Mouse (Mus musculus) embryonic facial prominence, embryonic 14.5 days (tissue): ENCODE data around the gene Stim2. TPM values are rescaled to one million over a fixed set of nuclear protein-coding genes. Genes with fewer than 3 reads are reported as not detected.

Experiments
- ATAC-seq: fragments of 200-750 bp; cut with Nextera tagmentation; 2 replicates; pipeline ENCODE4 v1.8.0; 2017; ENCODE audit warnings: low read depth, moderate number of reproducible peaks, moderate TSS enrichment
- DNase-seq: peaks from one replicate; pipeline ENCODE4 v3.0.0-alpha.2; 2015; ENCODE audit warnings: low spot score
- H3K27ac ChIP-seq: fragments of 300-500 bp; sonication (generic); replicated peaks from 2 replicates; pipeline ENCODE4 v1.5.1; 2014; ENCODE audit warnings: low read depth, mild to moderate bottlenecking, low read length, moderate library complexity
- H3K27me3 ChIP-seq: fragments of 300-500 bp; sonication (generic); replicated peaks from 2 replicates; pipeline ENCODE4 v1.6.1; 2014; ENCODE audit warnings: low read length; ENCODE audit not compliant: control insufficient read depth, insufficient read depth
- H3K36me3 ChIP-seq: fragments of 300-500 bp; sonication (generic); 2 replicates; pipeline ENCODE4 v1.6.1; 2014; ENCODE audit warnings: low read length, mixed read lengths; ENCODE audit not compliant: control insufficient read depth, insufficient read depth
- H3K4me1 ChIP-seq: fragments of 300-500 bp; sonication (generic); 2 replicates; pipeline ENCODE4 v1.6.1; 2014; ENCODE audit warnings: antibody characterized with exemption, low read length; ENCODE audit not compliant: control insufficient read depth, insufficient read depth
- H3K4me2 ChIP-seq: fragments of 300-500 bp; sonication (generic); 2 replicates; pipeline ENCODE4 v1.6.1; 2014; ENCODE audit warnings: low read depth, mild to moderate bottlenecking, low read length, moderate library complexity, mixed read lengths
- H3K4me3 ChIP-seq: fragments of 300-500 bp; sonication (generic); 2 replicates; pipeline ENCODE4 v1.5.1; 2014; ENCODE audit warnings: low read depth, mild to moderate bottlenecking, low read length
- H3K9ac ChIP-seq: fragments of 300-500 bp; sonication (generic); 2 replicates; pipeline ENCODE4 v1.6.1; 2014; ENCODE audit warnings: low read depth, mild to moderate bottlenecking, low read length, moderate library complexity, mixed read lengths
- H3K9me3 ChIP-seq: fragments of 300-500 bp; sonication (generic); 2 replicates; pipeline ENCODE4 v1.6.1; 2016; ENCODE audit warnings: low read length; ENCODE audit not compliant: control insufficient read depth
- WGBS: fragments of 180-500 bp; shearing (Covaris S2); extraction: QIAGEN DNeasy Blood & Tissue Kit; methylation state at CpG from one replicate; pipeline ENCODE4 v1.1.7; 2014; 5-methylcytosine and 5-hydroxymethylcytosine counted together
- polyA plus RNA-seq: library from polyadenylated mRNA; unstranded; fragments of >200 nt; fragmentation: Nextera tagmentation; extraction: Ambion mirVana; gene quantifications from 2 replicates; pipeline ENCODE4 v1.2.1, GENCODE M21; 2014

Stim2 gene
- polyA plus RNA-seq, 1 experiment from 2014 or later: 38.1 TPM

DNA sequence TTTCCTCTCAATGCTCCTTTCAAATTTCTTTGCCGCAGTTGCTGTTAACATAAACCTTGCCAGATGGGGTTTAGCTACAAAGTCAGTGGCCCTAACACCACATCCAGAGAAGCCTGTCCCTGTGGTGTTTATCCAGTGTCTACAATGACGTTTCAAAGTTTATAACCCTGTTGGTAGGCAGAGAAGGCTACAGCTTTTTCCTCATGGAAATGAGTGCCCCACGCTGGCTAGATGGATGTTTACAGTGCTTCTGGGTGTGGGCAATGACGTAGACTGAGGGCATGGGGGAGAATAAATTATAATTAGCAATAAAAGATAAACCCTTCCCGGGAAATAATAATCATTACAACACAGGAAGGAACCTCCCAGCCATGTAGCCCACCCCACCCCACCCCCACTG lies 37.1 kb upstream of the Stim2 start:
- Histone ChIP-seq H3K4me1 (no peaks in the 10 kb centered on the region), H3K27me3 (no peaks in the 10 kb centered on the region), H3K4me2 (no peak overlapping the region), H3K9ac (no peak overlapping the region), H3K4me3 (no peak overlapping the region), H3K27ac (no peak overlapping the region), H3K9me3 (no peaks in the 10 kb centered on the region), H3K36me3 (no peaks in the 10 kb centered on the region)
- 56% methylated on average over 5 of the region's 5 CpGs for WGBS
- ATAC-seq (no peak), DNase-seq (no peak)

DNA sequence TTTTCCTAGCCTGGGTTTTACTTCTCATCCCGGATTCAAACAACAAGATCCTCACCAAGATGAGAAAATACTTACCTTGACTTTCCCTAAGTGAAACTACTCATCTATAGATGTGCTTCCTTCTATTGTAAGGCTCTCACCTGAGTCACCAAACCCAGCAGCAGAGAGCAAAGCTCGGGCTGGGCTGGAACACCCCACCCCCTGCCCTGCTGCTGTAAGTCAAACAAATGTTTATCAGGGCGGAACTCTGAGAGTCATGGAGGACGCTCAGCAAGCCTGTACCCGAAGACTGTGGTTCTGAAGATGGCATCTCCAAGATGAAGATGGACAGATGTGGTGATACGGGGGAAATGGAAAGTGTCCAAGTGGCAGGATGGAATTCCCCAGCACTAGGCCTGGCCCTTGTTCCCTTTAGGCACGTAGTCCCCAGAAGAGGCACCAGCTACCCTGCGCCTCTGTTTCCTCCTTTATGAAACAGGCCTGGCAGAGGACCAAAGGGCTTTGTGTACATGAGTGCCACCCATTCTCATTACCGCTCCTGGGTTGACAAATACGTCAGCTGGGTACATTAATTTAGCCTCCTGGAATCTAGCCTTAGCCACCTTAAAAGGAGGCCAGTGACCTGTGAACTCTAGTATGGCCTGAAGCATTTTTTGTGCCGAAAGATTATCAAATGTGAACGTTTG lies 36.3 kb upstream of the Stim2 start:
- H3K4me2 ChIP-seq: no peak overlapping the region
- 74% methylated on average over 12 of the region's 12 CpGs for WGBS
- ATAC-seq (no peak; the same call in 1 of the 2 replicates), DNase-seq (no peak)
- H3K9ac ChIP-seq: no peak overlapping the region
- H3K27ac ChIP-seq: no peak overlapping the region
- H3K9me3 ChIP-seq: no peaks in the 10 kb centered on the region
- H3K4me1 ChIP-seq: no peaks in the 10 kb centered on the region
- H3K36me3 ChIP-seq: no peaks in the 10 kb centered on the region
- no peaks in the 10 kb centered on the region for H3K27me3 ChIP-seq
- no peak overlapping the region for H3K4me3 ChIP-seq

DNA sequence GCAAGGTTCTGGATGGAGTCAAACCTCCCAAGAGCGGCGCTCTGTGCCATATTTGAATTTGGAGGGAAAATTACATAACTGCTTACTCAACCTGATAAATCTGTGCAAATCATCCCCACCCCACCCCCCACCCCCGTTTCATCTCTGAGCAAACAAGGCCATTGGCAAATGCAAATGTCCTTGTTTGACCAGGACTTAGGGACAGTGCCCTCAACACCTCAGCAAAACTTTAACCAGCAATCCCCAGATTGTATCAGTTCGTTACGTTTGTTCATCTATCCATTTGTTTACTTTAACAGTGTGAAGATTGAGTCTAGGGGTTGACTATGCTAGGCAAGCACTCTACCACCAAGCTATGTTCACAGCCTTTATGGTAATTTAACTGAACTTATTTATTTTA lies 32.6 kb upstream of the Stim2 start:
- Histone ChIP-seq H3K9me3 (no peaks in the 10 kb centered on the region), H3K4me1 (no peaks in the 10 kb centered on the region), H3K36me3 (no peaks in the 10 kb centered on the region), H3K4me2 (no peak overlapping the region), H3K9ac (no peak overlapping the region), H3K27me3 (no peaks in the 10 kb centered on the region), H3K27ac (no peak overlapping the region), H3K4me3 (no peak overlapping the region)
- DNase-seq: no peak
- WGBS: 90% methylated on average over 5 of the region's 5 CpGs
- no peak for ATAC-seq

GRCm38 (mm10) chr5:53967560-53967959 lies 30.7 kb upstream of the Stim2 start:
- Histone ChIP-seq H3K36me3 (no peaks in the 10 kb centered on the region), H3K4me1 (no peaks in the 10 kb centered on the region), H3K27me3 (no peaks in the 10 kb centered on the region), H3K9me3 (no peaks in the 10 kb centered on the region), H3K4me2 (no peak overlapping the region), H3K4me3 (no peak overlapping the region), H3K27ac (no peak overlapping the region), H3K9ac (no peak overlapping the region)
- 85% methylated on average over 2 of the region's 2 CpGs for WGBS
- no peak for DNase-seq
- peak; percentile 77; the same call in 1 of the 2 replicates for ATAC-seq

DNA sequence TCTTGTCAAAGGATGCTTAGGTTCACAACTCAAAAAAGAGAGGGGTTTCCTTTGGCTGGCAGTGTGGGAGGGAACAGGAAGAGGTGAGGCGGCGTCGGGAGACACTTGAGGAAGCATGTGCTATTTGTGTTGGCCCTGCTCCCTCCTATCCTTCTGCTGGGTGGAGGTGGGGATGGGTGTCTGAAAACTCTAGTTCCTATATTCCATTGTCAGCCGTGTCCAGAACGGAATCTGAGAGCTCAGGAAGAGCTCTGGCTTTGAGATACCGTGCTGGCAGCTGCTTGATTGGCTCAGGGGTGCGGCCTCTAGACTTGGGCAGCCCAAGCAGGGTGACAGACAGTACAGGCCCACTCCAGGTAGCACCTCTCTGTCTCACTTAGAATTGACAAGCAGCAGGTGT lies 28.1 kb upstream of the Stim2 start:
- ATAC-seq (peak; percentile 50; the same call in 1 of the 2 replicates), DNase-seq (peak; percentile 43)
- Histone ChIP-seq H3K9ac (no peak overlapping the region), H3K36me3 (no peaks in the 10 kb centered on the region), H3K4me1 (no peaks in the 10 kb centered on the region), H3K4me2 (no peak overlapping the region), H3K27me3 (no peaks in the 10 kb centered on the region), H3K9me3 (no peaks in the 10 kb centered on the region), H3K4me3 (no peak overlapping the region), H3K27ac (no peak overlapping the region)
- 65% methylated on average over 7 of the region's 7 CpGs for WGBS

- Histone ChIP-seq H3K27ac (no peak overlapping the region), H3K36me3 (no peaks in the 10 kb centered on the region), H3K4me2 (no peak overlapping the region), H3K4me1 (no peaks in the 10 kb centered on the region), H3K4me3 (no peak overlapping the region), H3K9ac (no peak overlapping the region), H3K9me3 (no peaks in the 10 kb centered on the region), H3K27me3 (no peaks in the 10 kb centered on the region)
- 78% methylated on average over 4 of the region's 4 CpGs for WGBS
- no peak for ATAC-seq
- no peak for DNase-seq
Measured at GRCm38 (mm10) chr5:53971201-53971600, 27.1 kb upstream of the Stim2 start.

DNA sequence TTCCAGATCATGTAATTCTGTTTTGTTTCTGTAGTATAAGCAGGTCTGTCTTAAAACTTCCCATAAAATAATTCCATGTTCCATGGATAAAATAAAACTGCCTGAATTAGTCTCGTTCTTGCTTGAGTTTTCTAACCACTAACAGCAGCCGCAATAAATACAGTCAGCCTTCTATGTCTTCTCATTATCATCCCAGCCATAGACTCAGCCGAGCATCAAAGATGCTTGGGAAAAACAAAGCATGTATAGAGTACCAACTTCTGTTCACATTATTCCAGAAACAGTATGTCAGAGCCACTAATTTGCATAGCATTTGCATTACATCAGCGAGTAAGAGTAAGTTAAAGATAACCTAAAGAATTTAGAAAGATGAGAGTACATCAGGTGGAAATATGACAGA lies 25.4 kb upstream of the Stim2 start:
- Histone ChIP-seq H3K9me3 (no peaks in the 10 kb centered on the region), H3K27ac (no peak overlapping the region), H3K27me3 (no peaks in the 10 kb centered on the region), H3K36me3 (no peaks in the 10 kb centered on the region), H3K4me3 (no peak overlapping the region), H3K4me2 (no peak overlapping the region), H3K9ac (no peak overlapping the region), H3K4me1 (no peaks in the 10 kb centered on the region)
- WGBS: 75% methylated on average over 4 of the region's 4 CpGs
- no peak for ATAC-seq
- DNase-seq: no peak

DNA sequence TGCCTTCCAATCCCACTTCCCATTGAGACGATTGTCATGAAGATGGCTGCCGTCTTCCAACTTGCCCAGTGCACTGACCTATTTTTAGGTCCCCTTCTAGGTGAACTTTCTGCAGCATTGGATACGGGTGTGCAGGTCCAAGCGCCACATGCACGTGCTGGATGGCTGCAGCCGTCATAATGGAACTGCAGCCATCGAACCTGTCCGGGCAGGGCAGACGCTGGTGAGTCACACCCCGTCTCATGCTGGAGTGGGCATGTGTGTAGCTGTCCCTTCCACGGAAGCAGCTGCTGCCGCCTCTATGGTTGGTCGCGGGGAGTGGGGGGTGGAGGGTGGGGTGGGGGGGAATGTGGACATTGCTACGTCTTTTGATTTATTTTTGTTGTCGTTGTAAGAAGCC lies 21.8 kb upstream of the Stim2 start:
- Histone ChIP-seq H3K36me3 (no peaks in the 10 kb centered on the region), H3K9ac (no peak overlapping the region), H3K27me3 (no peaks in the 10 kb centered on the region), H3K4me1 (no peaks in the 10 kb centered on the region), H3K9me3 (no peaks in the 10 kb centered on the region), H3K27ac (no peak overlapping the region), H3K4me3 (no peak overlapping the region), H3K4me2 (no peak overlapping the region)
- DNase-seq (no peak), ATAC-seq (peak; percentile 47; the same call in 1 of the 2 replicates)
- 85% methylated on average over 16 of the region's 16 CpGs for WGBS

DNA sequence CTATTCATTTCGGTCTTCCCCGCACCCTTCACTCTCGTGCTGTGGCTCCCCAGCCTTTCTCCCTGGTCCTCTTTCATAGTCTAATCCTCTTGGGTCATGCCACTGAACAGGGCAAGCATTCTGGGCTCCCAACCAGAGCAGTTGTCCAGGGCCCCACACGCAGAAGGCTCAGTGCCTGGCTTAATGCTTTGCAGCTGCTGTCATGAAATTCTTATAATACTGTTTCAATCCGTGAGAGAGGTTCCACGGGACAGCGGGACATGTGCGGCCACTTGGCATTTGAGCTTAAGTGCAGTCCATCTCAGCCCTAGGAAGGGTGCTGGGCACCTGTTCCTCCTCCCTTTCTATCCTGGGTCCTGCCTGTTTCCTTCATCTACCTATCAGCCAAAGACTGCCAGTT lies 21.2 kb upstream of the Stim2 start:
- 67% methylated on average over 8 of the region's 8 CpGs for WGBS
- Histone ChIP-seq H3K9me3 (no peaks in the 10 kb centered on the region), H3K27ac (peak overlapping the region; percentile 41; the same call in 1 of the 2 replicates), H3K4me3 (no peak overlapping the region), H3K36me3 (no peaks in the 10 kb centered on the region), H3K27me3 (no peaks in the 10 kb centered on the region), H3K4me1 (no peaks in the 10 kb centered on the region), H3K9ac (no peak overlapping the region), H3K4me2 (no peak overlapping the region)
- ATAC-seq: peak; percentile 76; the same call in 1 of the 2 replicates
- peak; percentile 78 for DNase-seq
